Mouse (Mus musculus) ES-E14 (cell line): ENCODE data around the gene Emc8.
"Not testable (repeated sequence)": the region's sequence is repeated elsewhere in the genome, so short reads cannot be mapped to it uniquely, and the experiment has no call there.

Experiments
- CHD2 ChIP-seq: IDR thresholded peaks from 2 replicates; pipeline ENCODE4 v1.6.1; 2014; ENCODE audit warnings: mild to moderate bottlenecking, low read depth, low read length, inconsistent platforms
- HCFC1 ChIP-seq: IDR thresholded peaks from 2 replicates; pipeline ENCODE4 v1.6.1; 2012; ENCODE audit warnings: low read length, inconsistent platforms, borderline replicate concordance; ENCODE audit not compliant: insufficient read depth
- MAFK ChIP-seq: IDR thresholded peaks from 2 replicates; pipeline ENCODE4 v1.6.1; 2014; ENCODE audit warnings: mild to moderate bottlenecking, low read depth, low read length, inconsistent platforms; ENCODE audit not compliant: insufficient read depth
- ZC3H11A ChIP-seq: IDR thresholded peaks from 2 replicates; pipeline ENCODE4 v1.6.1; 2012; ENCODE audit warnings: low read depth, mild to moderate bottlenecking, inconsistent platforms, low read length, borderline replicate concordance
- ZNF384 ChIP-seq: IDR thresholded peaks from 2 replicates; pipeline ENCODE4 v1.6.1; 2012; ENCODE audit warnings: low read depth, low read length, inconsistent platforms

- not testable (repeated sequence) for TF ChIP-seq ZNF384, ZC3H11A, CHD2, HCFC1, MAFK
These were observed 12.0 kb upstream of the Emc8 start for GRCm38 (mm10) chr8:120680405-120680804.
